Mouse (Mus musculus): ENCODE measurements around the gene Pax6. TPM values are rescaled to one million over a fixed set of nuclear protein-coding genes. Genes with fewer than 3 reads are reported as not detected.

Gene Pax6
- 1.8 and 2.6 TPM in 2 replicates for polyA plus RNA-seq (2014; fragmentation: Nextera tagmentation; extraction: Ambion mirVana)

- Histone ChIP-seq H3K4me2 (ENCODE audit: low read depth, low read length) (peak within 1 kb of the TSS; percentile 40), H3K9me3 (ENCODE audit: control insufficient read depth, low read length) (no peaks in the 10 kb centered on the region), H3K9ac (ENCODE audit: low read depth, low read length) (peak within 1 kb of the TSS; percentile 19; the same call in 1 of the 2 replicates), H3K4me1 (ENCODE audit: control insufficient read depth, insufficient read depth, low read length) (0 out of 2 replicates have a peak, but pooled peaks cover 5% of the 10 kb centered on the region), H3K36me3 (ENCODE audit: control insufficient read depth, insufficient read depth, low read length) (no peaks in the 10 kb centered on the region), H3K4me3 (ENCODE audit: low read depth, low read length) (peak within 1 kb of the TSS; percentile 23), H3K27ac (replicated peaks; ENCODE audit: low read depth, low read length) (no peak within 1 kb of the TSS), H3K27me3 (replicated peaks; ENCODE audit: control insufficient read depth, insufficient read depth, low read length) (peaks cover 100% of the 10 kb centered on the region)
- under 1% methylated on average over 42 of the region's 44 CpGs for WGBS
- peak; percentile 16; the same call in 1 of the 2 replicates for ATAC-seq (ENCODE audit: low read depth)
- DNase-seq (ENCODE audit: low spot score): no peak
Measured at GRCm38 (mm10) chr2:105668271-105669270, at the start of gene Pax6. Gene Pax6 (plus strand): TSS chr2:105668900.

- DNase-seq (ENCODE audit: low spot score) (no peak), ATAC-seq (ENCODE audit: low read depth) (no peak)
- H3K9me3 ChIP-seq (ENCODE audit: control insufficient read depth, low read length): no peaks in the 10 kb centered on the region
- H3K4me3 ChIP-seq (ENCODE audit: low read depth, low read length): no peak overlapping the region
- no peak overlapping the region for H3K27ac ChIP-seq (replicated peaks; ENCODE audit: low read depth, low read length)
- no peaks in the 10 kb centered on the region for H3K4me1 ChIP-seq (ENCODE audit: control insufficient read depth, insufficient read depth, low read length)
- no peak overlapping the region for H3K4me2 ChIP-seq (ENCODE audit: low read depth, low read length)
- peaks cover 8% of the 10 kb centered on the region for H3K27me3 ChIP-seq (replicated peaks; ENCODE audit: control insufficient read depth, insufficient read depth, low read length)
- no peaks in the 10 kb centered on the region for H3K36me3 ChIP-seq (ENCODE audit: control insufficient read depth, insufficient read depth, low read length)
- H3K9ac ChIP-seq (ENCODE audit: low read depth, low read length): no peak overlapping the region
- WGBS: 62% methylated on average over 2 of the region's 2 CpGs
Measured at GRCm38 (mm10) chr2:105648933-105649332, 19.8 kb upstream of the Pax6 start.

- Histone ChIP-seq H3K27me3 (replicated peaks; ENCODE audit: control insufficient read depth, insufficient read depth, low read length) (peaks cover 55% of the 10 kb centered on the region), H3K36me3 (ENCODE audit: control insufficient read depth, insufficient read depth, low read length) (no peaks in the 10 kb centered on the region), H3K4me3 (ENCODE audit: low read depth, low read length) (no peak overlapping the region), H3K9ac (ENCODE audit: low read depth, low read length) (no peak overlapping the region), H3K27ac (replicated peaks; ENCODE audit: low read depth, low read length) (no peak overlapping the region), H3K4me1 (ENCODE audit: control insufficient read depth, insufficient read depth, low read length) (peaks cover 3% of the 10 kb centered on the region; the same call in 1 of the 2 replicates), H3K4me2 (ENCODE audit: low read depth, low read length) (no peak overlapping the region), H3K9me3 (ENCODE audit: control insufficient read depth, low read length) (no peaks in the 10 kb centered on the region)
- DNase-seq (ENCODE audit: low spot score): no peak
- ATAC-seq (ENCODE audit: low read depth): no peak
- WGBS: 82% methylated on average over 8 of the region's 8 CpGs
Measured at GRCm38 (mm10) chr2:105656456-105656855, 12.2 kb upstream of the Pax6 start.

GRCm38 (mm10) chr2:105659350-105659749, 9.3 kb upstream of the Pax6 start:
- 5% methylated on average over 9 of the region's 9 CpGs for WGBS
- peaks cover 77% of the 10 kb centered on the region for H3K27me3 ChIP-seq (replicated peaks; ENCODE audit: control insufficient read depth, insufficient read depth, low read length)
- H3K4me2 ChIP-seq (ENCODE audit: low read depth, low read length): peak overlapping the region; percentile 28; the same call in 1 of the 2 replicates
- H3K4me3 ChIP-seq (ENCODE audit: low read depth, low read length): peak overlapping the region; percentile 13; the same call in 1 of the 2 replicates
- DNase-seq (ENCODE audit: low spot score): no peak
- no peak overlapping the region for H3K9ac ChIP-seq (ENCODE audit: low read depth, low read length)
- H3K36me3 ChIP-seq (ENCODE audit: control insufficient read depth, insufficient read depth, low read length): no peaks in the 10 kb centered on the region
- no peak overlapping the region for H3K27ac ChIP-seq (replicated peaks; ENCODE audit: low read depth, low read length)
- ATAC-seq (ENCODE audit: low read depth): peak; percentile 10; the same call in 1 of the 2 replicates
- H3K4me1 ChIP-seq (ENCODE audit: control insufficient read depth, insufficient read depth, low read length): peaks cover 3% of the 10 kb centered on the region; the same call in 1 of the 2 replicates
- no peaks in the 10 kb centered on the region for H3K9me3 ChIP-seq (ENCODE audit: control insufficient read depth, low read length)

- H3K27me3 ChIP-seq (replicated peaks; ENCODE audit: control insufficient read depth, insufficient read depth, low read length): peaks cover 86% of the 10 kb centered on the region
- no peak overlapping the region for H3K27ac ChIP-seq (replicated peaks; ENCODE audit: low read depth, low read length)
- 2% methylated on average over 36 of the region's 41 CpGs for WGBS
- no peaks in the 10 kb centered on the region for H3K36me3 ChIP-seq (ENCODE audit: control insufficient read depth, insufficient read depth, low read length)
- no peak for DNase-seq (ENCODE audit: low spot score)
- peak overlapping the region; percentile 13 for H3K4me3 ChIP-seq (ENCODE audit: low read depth, low read length)
- peak overlapping the region; percentile 28; the same call in 1 of the 2 replicates for H3K4me2 ChIP-seq (ENCODE audit: low read depth, low read length)
- no peak overlapping the region for H3K9ac ChIP-seq (ENCODE audit: low read depth, low read length)
- ATAC-seq (ENCODE audit: low read depth): peak; percentile 86
- peaks cover 3% of the 10 kb centered on the region; the same call in 1 of the 2 replicates for H3K4me1 ChIP-seq (ENCODE audit: control insufficient read depth, insufficient read depth, low read length)
- H3K9me3 ChIP-seq (ENCODE audit: control insufficient read depth, low read length): no peaks in the 10 kb centered on the region
Measured at GRCm38 (mm10) chr2:105659926-105660873, 8.5 kb upstream of the Pax6 start.

- WGBS: 3% methylated on average over 26 of the region's 26 CpGs
- DNase-seq (ENCODE audit: low spot score): no peak
- peak overlapping the region; percentile 23; the same call in 1 of the 2 replicates for H3K4me2 ChIP-seq (ENCODE audit: low read depth, low read length)
Measured at GRCm38 (mm10) chr2:105660874-105661622, 7.7 kb upstream of the Pax6 start.

GRCm38 (mm10) chr2:105661623-105662066, 7.1 kb upstream of the Pax6 start:
- Histone ChIP-seq H3K4me1 (ENCODE audit: control insufficient read depth, insufficient read depth, low read length) (peaks cover 3% of the 10 kb centered on the region; the same call in 1 of the 2 replicates), H3K9ac (ENCODE audit: low read depth, low read length) (no peak overlapping the region), H3K4me3 (ENCODE audit: low read depth, low read length) (no peak overlapping the region), H3K36me3 (ENCODE audit: control insufficient read depth, insufficient read depth, low read length) (no peaks in the 10 kb centered on the region), H3K27me3 (replicated peaks; ENCODE audit: control insufficient read depth, insufficient read depth, low read length) (peaks cover 96% of the 10 kb centered on the region), H3K9me3 (ENCODE audit: control insufficient read depth, low read length) (no peaks in the 10 kb centered on the region), H3K27ac (replicated peaks; ENCODE audit: low read depth, low read length) (no peak overlapping the region), H3K4me2 (ENCODE audit: low read depth, low read length) (no peak overlapping the region)
- ATAC-seq (ENCODE audit: low read depth) (peak; percentile 37; the same call in 1 of the 2 replicates), DNase-seq (ENCODE audit: low spot score) (no peak)
- WGBS: under 1% methylated on average over 18 of the region's 18 CpGs

More at GRCm38 (mm10) chr2:105660874-105661622, 7.7 kb upstream of the Pax6 start:
- no peaks in the 10 kb centered on the region for H3K9me3 ChIP-seq (ENCODE audit: control insufficient read depth, low read length)
- no peaks in the 10 kb centered on the region for H3K36me3 ChIP-seq (ENCODE audit: control insufficient read depth, insufficient read depth, low read length)
- H3K27ac ChIP-seq (replicated peaks; ENCODE audit: low read depth, low read length): no peak overlapping the region
- H3K4me1 ChIP-seq (ENCODE audit: control insufficient read depth, insufficient read depth, low read length): peaks cover 3% of the 10 kb centered on the region; the same call in 1 of the 2 replicates
- H3K9ac ChIP-seq (ENCODE audit: low read depth, low read length): no peak overlapping the region
- ATAC-seq (ENCODE audit: low read depth): no peak
- H3K4me3 ChIP-seq (ENCODE audit: low read depth, low read length): peak overlapping the region; percentile 13; the same call in 1 of the 2 replicates
- H3K27me3 ChIP-seq (replicated peaks; ENCODE audit: control insufficient read depth, insufficient read depth, low read length): peaks cover 94% of the 10 kb centered on the region

Measured in embryonic facial prominence, embryonic 14.5 days (tissue).